Mouse (Mus musculus) liver, adult 2 months (tissue): ENCODE results near the gene Bdh1.

Experiments used
- CTCF ChIP-seq: fragments of 200-500 bp; IDR thresholded peaks from 2 replicates; pipeline ENCODE4 v1.5.1; 2011; ENCODE audit warnings: low read depth, low read length, control low read depth
- POLR2A ChIP-seq: fragments of 200-500 bp; IDR thresholded peaks from 2 replicates; pipeline ENCODE4 v1.6.1; 2011; ENCODE audit warnings: low read length, control low read depth; ENCODE audit not compliant: insufficient read depth; ENCODE audit errors: extremely low read depth

DNA sequence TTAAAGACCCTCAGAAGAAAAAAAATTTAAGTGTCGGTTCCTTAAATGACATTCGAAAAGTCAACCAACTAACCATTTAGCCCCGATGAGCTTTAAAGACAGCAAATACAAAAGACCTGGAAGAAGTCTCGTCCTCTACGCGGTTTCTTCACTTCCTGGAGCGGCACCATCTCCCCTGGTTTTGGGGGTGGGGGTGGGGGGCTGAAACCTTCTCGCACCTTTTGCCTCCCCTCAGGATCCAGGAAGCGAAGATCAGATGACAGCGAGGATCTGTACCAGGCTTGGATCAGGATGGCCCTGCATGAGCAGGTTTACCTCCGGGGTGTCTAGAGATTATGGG is 6.2 kb downstream of the Bdh1 start:
- TF ChIP-seq CTCF = no peak
- no peak for TF ChIP-seq POLR2A
